Mouse (Mus musculus) 416B (cell line): Measurements from ENCODE around the gene Ghr.

Experiments
- DNase-seq: peaks from one replicate; pipeline ENCODE4 v3.0.0; 2011; ENCODE audit warnings: low read depth

The Ghr gene

DNA sequence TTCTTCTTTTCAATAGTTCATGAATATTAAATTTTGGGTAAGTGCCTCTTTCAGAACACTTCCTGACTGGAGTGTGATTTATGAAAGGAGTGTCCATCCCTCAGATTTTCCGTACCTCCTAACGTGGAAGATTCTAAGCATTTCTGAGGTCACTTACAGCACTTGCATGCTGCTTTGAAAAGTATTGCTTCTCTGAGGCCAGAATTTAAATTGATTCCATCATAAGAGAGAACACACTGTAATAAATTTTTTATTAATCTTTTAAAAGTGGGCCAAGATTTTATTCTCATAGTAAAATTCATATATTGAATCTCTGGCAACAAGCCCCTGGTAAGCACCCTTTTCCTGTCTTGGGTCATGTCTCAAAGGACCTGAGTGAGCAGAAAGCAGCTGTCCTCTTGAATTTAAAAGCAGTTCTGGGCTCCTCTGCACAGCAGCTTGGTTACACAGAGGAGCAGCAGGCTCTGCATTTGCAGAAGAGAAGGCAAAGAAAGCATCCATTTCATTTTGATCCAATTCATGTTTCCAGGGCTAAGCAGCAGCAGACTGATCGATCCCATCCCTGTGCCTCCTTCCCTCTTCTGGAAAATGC lies 46.9 kb downstream of the Ghr start:
- no peak for DNase-seq

DNA sequence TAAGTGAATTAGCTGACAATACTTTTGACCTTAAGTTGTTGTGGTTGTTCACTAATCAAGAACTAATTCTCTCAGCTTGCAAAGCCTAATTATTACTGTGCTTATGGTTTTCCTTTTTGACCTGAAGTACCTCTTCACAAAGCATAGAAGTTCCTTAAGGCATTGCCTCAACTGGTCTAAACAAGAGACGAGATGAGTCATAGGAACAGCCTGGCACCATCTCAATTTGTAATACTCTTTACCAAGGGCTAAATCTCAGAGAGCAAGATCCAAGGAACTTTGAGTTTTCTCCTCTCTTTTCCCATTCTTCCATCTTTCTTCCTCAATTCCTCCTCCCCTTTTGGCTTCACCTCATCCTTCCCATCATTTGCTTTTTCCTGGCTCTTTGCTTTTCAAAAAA lies 69.3 kb downstream of the Ghr start:
- no peak for DNase-seq

- no peak for DNase-seq
Measured at GRCm38 (mm10) chr15:3512380-3512779, 70.9 kb downstream of the Ghr start.

DNA sequence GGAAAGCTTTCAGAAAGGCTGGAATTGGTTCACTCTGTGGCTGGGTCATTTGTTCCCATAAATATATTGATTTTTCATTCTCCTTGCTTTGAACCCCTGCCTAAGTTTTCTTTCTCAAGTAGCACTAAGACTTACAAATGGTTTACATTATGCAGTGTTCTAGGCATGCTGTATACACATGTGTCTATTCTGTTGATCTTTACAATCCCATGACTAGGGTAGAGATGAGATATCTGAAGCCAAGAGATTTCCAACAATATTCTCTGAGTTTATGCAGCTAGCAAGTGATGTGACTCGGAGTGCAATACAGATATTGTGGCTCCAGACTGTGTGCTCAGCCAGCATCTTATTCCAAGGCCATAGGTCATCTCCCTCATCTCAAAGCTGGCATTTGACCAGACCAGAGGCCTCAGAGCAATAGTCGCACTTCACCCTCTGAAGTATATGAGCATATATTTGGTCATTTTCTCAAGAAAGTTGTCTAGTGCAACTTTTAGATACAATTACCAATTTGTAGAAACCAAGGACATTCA lies 71.6 kb downstream of the Ghr start:
- no peak for DNase-seq

- no peak for DNase-seq
Measured at GRCm38 (mm10) chr15:3509089-3509488, 74.2 kb downstream of the Ghr start.

GRCm38 (mm10) chr15:3507329-3507728 lies 76.0 kb downstream of the Ghr start:
- no peak for DNase-seq

- DNase-seq = no peak
Measured at GRCm38 (mm10) chr15:3504700-3505099, 78.6 kb downstream of the Ghr start.

DNA sequence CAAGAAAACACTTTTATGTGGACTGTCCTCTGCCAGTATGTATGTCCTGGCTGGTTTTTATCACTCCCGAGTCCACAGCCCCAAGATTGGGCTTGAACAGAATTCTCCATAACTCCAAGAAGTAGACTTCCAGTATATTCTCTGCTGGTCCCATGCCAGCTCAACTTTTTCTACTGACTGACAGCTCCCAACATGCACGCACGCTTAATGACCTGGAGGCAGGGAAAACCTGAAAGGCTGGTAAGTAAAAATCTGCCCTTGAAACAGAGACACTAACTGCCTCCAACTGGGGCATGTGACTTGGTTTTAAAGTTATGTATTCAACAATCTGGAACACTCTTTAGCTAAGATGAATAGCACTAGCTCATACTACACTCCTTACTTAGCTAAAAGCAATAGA lies 81.6 kb downstream of the Ghr start:
- no peak for DNase-seq

DNA sequence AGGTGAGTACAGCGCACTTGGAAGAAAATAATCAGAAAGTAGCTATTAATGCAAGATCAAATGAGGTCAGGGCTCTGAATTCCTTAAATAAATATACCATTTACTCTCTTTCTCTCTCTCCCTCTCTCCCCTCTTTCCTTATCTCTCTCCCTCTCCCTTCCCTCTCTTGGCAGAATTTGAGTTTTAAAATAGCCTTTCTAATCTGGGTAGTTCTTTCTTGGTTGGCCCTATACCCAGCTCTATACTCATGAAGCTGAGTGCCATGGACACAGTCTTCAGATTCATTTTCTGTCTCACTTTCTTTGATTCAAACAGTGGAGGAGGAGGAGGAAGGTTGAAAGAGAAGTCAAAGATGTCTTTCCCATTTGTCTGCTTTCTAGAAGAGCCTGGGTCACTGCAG lies 84.3 kb downstream of the Ghr start:
- no peak for DNase-seq

DNA sequence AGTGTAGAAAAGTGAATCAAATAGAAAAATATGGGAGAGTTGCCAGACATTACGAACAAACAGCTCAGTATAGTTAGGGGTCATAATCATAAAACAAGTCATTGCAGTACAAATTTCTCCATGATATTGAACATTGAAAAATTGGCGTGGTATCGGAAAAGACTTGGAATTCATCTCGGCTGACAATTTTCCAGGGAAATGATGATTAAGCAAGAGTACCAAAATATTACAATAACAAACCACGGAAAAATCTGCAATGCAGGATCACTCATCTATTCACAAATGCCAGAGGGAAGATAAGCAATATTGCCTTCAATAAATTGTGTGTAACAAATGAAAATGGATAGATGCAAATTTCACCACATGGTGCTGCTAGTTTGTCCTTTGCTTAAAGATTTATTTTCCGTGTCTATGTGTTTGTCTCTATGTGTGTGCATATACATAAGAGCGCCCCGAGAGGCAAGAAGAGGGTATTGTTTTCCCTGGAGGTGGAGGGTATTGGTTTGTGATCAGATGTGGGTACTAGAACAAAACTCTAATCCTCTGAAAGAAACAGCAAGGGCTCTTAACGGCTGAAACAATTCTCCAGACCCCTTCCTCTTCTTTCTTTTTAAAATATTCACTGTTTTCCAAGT lies 85.2 kb downstream of the Ghr start:
- DNase-seq = no peak

DNA sequence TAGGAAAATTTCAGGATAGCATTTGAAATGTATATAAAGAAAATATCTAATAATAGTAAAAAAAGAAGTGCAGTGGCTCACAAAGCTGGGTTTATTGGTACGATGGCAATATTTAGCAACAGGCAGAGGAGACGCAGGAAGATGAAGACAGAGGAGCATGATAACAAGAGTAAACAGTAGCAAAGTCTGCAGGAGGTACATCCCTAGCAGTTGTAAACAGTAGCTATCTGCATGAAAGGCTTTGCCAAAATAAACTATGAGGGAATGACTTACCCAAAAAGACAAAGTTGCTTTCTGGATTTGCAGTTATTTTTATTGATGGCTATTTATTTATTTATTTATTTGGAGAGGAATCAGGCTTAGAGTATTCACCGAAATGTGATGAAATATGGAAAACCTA lies 92.4 kb downstream of the Ghr start:
- no peak for DNase-seq

DNA sequence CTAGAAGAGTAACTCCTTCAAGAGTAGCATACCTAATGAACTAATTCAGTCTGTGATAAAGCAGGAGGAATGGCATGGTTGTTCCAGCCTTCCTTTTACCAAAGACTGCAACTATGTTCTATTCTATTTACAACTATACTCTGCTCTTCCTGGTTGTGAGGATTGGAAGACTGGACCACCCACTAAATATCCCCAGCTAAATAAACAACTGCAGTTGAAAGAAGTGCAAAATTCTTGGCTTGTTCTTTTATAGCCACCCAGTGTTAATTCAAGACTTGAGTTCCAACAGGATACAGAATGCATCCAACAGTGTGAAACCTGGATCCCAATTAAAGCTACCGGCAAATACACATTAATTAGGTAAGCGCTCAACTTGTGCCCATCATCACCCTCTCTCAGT lies 93.3 kb downstream of the Ghr start:
- no peak for DNase-seq

DNA sequence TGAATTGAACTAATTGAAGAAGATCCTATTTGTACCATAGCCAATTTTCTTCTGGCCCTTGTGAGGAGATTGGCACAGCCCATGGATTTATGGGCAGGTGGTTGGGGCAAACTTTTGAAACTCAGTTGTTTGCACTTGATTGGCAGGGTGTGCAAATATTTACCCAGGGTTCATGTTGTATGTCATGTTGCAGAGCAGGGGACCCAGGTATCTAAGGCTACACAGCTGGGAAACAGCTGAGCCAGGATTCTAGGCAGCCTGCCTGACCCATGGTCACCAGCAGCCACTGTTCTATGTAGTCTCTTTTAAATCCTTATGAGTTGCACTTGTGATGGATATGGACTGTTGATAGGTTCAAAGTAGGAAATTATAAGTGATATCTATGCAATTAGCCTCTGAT lies 94.1 kb downstream of the Ghr start:
- no peak for DNase-seq

DNA sequence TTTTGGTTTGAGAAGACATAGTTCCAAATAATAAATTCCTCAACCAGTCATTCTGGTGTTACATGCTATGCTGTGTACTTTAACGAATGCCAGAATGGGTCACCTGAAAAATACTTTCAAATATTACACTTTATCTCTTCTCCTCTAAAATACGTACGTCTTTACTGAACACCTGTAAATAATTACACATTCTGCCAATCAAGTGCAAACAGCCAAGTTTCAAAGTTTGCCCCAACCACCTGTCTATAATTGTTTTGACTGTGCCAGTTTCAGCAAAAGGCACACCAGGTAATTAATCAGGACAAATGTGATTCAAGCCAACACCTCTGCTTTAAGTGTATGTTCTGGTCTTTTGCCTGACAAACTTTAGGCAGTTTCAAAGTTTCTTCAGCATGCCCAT lies 94.7 kb downstream of the Ghr start:
- no peak for DNase-seq

DNA sequence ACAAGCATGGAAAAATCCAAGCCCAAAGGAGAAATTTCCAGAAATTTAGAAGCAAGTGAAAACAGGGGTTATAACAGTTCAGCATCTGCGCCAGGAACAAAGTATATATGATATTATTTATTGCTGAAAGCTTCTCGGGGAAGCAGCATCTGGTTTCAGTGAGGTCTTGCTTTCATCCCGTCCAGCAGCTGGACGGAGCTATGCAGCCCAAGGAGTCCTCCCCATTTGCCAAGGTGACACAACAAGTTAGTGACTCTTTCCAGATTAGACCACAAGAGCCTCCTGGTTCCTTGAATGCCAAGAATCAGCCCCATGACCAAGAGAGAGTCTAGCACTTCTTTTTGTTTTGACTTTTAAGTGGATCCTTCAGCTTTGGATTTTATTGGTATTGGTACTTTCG lies 96.6 kb downstream of the Ghr start:
- no peak for DNase-seq

- no peak for DNase-seq
Measured at GRCm38 (mm10) chr15:3485367-3485766, 97.9 kb downstream of the Ghr start.

DNA sequence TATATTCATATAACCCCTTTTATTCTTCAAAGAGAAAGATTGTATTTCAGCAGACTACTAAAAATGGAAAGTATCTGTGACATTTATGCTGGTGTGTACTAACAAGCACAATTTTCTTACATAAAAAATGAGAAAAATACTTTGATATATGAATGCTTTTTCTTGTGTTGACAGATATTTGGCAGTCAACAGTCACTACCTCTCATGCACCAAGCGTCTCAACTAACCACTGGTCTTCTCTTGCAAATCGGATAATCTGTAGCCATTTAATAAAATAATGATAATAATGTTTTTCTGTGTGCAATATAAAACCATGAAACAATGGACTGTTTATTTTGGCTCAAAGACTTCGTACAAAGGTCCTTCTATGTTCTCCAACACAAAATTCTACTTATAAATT lies 99.8 kb downstream of the Ghr start:
- no peak for DNase-seq

DNA sequence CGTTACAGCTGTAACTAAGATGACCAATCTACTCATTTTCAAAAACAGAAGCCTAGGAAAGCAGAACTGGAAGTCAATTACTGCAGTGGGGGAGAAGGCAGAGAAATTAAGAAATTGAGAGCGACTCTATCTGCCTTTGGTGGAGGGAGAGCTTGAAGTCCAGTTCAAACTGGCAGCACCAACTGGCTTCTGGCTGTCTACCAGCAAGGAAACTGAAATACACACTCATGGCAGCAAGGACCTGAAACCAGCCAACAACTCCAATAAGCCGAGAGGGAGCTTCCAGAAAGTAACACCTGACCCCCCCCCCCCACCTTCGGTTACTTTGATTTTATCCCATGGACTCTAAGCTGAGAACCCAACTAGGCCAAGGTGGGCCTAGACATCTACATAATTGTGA lies 114.1 kb downstream of the Ghr start:
- DNase-seq = no peak

- no peak for DNase-seq
Measured at GRCm38 (mm10) chr15:3466608-3467007, 116.7 kb downstream of the Ghr start.

DNA sequence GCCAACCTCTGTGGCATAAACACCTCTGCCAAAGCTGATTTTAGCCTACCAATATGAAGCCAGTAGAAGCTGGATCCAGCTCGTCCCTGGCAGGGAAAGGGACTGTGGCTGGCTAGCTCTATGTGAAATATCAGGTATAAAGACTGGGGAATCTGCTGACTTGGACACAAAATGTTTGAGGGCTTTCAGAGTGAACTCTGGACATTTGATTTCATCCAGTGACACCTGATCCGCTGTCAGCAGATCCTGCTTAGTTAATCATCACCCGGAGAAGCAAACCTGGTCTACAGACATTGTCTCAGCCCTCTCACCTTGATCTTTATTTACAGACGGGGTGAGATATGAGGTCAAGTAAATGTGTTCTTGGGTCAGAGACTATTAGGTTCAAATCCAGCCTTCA lies 118.5 kb downstream of the Ghr start:
- no peak for DNase-seq

- no peak for DNase-seq
Measured at GRCm38 (mm10) chr15:3456543-3456942, 126.7 kb downstream of the Ghr start.

DNA sequence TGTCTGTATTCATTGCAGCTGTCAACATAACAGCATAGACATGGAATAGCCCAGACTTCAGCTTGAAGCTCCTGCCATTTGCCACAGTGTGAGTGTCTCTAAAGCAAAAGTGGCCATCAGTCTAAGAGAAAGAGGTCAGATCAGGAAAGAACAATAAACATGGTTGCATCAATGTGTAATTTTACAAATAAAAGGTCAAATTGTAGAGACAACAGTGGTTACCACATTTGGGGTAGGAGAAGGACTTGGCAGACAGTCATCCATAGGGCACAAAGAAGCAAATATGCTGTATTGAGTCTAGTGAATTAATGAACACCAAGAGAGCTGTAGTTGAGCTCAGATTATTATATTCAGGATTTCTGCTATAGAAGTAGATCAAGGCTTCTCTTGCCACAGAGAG lies 127.7 kb downstream of the Ghr start:
- DNase-seq = no peak

- DNase-seq = no peak
Measured at GRCm38 (mm10) chr15:3452080-3452752, 131.1 kb downstream of the Ghr start.

GRCm38 (mm10) chr15:3449564-3449963 lies 133.7 kb downstream of the Ghr start:
- DNase-seq = no peak
